Mouse (Mus musculus): ENCODE results near the gene Ibtk. TPM values are rescaled to one million over a fixed set of nuclear protein-coding genes. Genes with fewer than 3 reads are reported as not detected.

The Ibtk gene
- polyA plus RNA-seq, 1 experiment from 2014 or later, result 36.1 TPM

Other genes with a start within 250 kb of the Ibtk start
- gene Tpbg, start 93.0 kb upstream of the Ibtk start, polyA plus RNA-seq (2016; fragmentation: Nextera tagmentation; extraction: Ambion mirVana), result 14.5 and 16.9 TPM in 2 replicates